Mouse (Mus musculus): ENCODE data around the gene Fam83f. TPM values are rescaled to one million over a fixed set of nuclear protein-coding genes. Genes with fewer than 3 reads are reported as not detected.

The Fam83f gene
- polyA plus RNA-seq, 2 experiments: 0.81 to 1.2 TPM

- peak within 1 kb of the TSS; percentile 86 for H3K27ac ChIP-seq
- DNase-seq (ENCODE audit: low read depth in 3 of 3, low spot score in 3 of 3): peak; percentile 99 to 100 (median 99)
- H3K27me3 ChIP-seq (ENCODE audit: control insufficient read depth, insufficient read depth, low read length): no peaks in the 10 kb centered on the region
- H3K9me3 ChIP-seq (ENCODE audit: control insufficient read depth, low read length): no peaks in the 10 kb centered on the region
- no peaks in the 10 kb centered on the region for H3K36me3 ChIP-seq (replicated peaks; ENCODE audit: control insufficient read depth, insufficient read depth, low read depth)
- TF ChIP-seq EP300 (IDR thresholded peaks at IDR 0.05; ENCODE audit: low read depth) (peak; percentile 45), CTCF (IDR thresholded peaks at IDR 0.05; ENCODE audit: low read depth) (no peak)
- WGBS (ENCODE audit: insufficient replicate concordance): under 1% methylated on average over 38 of the region's 39 CpGs
- peaks cover 11 to 15% of the 10 kb centered on the region in 2 experiments for H3K4me1 ChIP-seq (replicated peaks; ENCODE audit: control insufficient read depth in 2 of 2, insufficient read depth in 2 of 2, low read length in 1 of 2)
- peak within 1 kb of the TSS; percentile 71 to 89 for H3K4me3 ChIP-seq (ENCODE audit: insufficient read depth in 1 of 2, low read depth in 2 of 2, low read length in 2 of 2)
- H3K4me2 ChIP-seq (ENCODE audit: low read depth): peak within 1 kb of the TSS; percentile 88
- peak; percentile 96 for ATAC-seq (ENCODE audit: insufficient read depth)
- H3K9ac ChIP-seq (replicated peaks): peak within 1 kb of the TSS; percentile 77
Observed at GRCm38 (mm10) chr15:80710608-80711363, 39.1 kb downstream of the Fam83f start, which contains the start of gene Tnrc6b. TSS of gene Tnrc6b (plus strand) at chr15:80711313.

GRCm38 (mm10) chr15:80711401-80712151 is 39.9 kb downstream of the Fam83f start:
- H3K36me3 ChIP-seq (replicated peaks; ENCODE audit: control insufficient read depth, insufficient read depth, low read depth): no peaks in the 10 kb centered on the region
- H3K4me1 ChIP-seq (replicated peaks; ENCODE audit: control insufficient read depth in 2 of 2, insufficient read depth in 2 of 2, low read length in 1 of 2): peaks cover 11% of the 10 kb centered on the region in 2 experiments
- TF ChIP-seq CTCF (IDR thresholded peaks at IDR 0.05; ENCODE audit: low read depth) (no peak), EP300 (IDR thresholded peaks at IDR 0.05; ENCODE audit: low read depth) (no peak)
- H3K9ac ChIP-seq (replicated peaks): peak overlapping the region; percentile 73
- no peaks in the 10 kb centered on the region for H3K27me3 ChIP-seq (ENCODE audit: control insufficient read depth, insufficient read depth, low read length)
- WGBS (ENCODE audit: insufficient replicate concordance): 1% methylated on average over 92 of the region's 106 CpGs
- H3K9me3 ChIP-seq (ENCODE audit: control insufficient read depth, low read length): no peaks in the 10 kb centered on the region
- H3K27ac ChIP-seq: peak overlapping the region; percentile 63; the same call in 1 of the 2 replicates
- peak overlapping the region; percentile 88 for H3K4me2 ChIP-seq (ENCODE audit: low read depth)
- peak overlapping the region; percentile 71 to 86 for H3K4me3 ChIP-seq (ENCODE audit: insufficient read depth in 1 of 2, low read depth in 2 of 2, low read length in 2 of 2)
- ATAC-seq (ENCODE audit: insufficient read depth) (peak; percentile 21), DNase-seq (ENCODE audit: low read depth in 3 of 3, low spot score in 3 of 3) (peak in 2 of 3 experiments; percentile 28)

GRCm38 (mm10) chr15:80714299-80714698 is 42.7 kb downstream of the Fam83f start:
- Histone ChIP-seq H3K27ac (no peak overlapping the region), H3K4me3 (ENCODE audit: insufficient read depth in 1 of 2, low read depth in 2 of 2, low read length in 2 of 2) (no peak overlapping the region), H3K4me2 (ENCODE audit: low read depth) (no peak overlapping the region), H3K4me1 (replicated peaks; ENCODE audit: control insufficient read depth in 2 of 2, insufficient read depth in 2 of 2, low read length in 1 of 2) (peaks cover 5 to 11% of the 10 kb centered on the region in 2 experiments; a peak in 3 of 4 replicates), H3K36me3 (replicated peaks; ENCODE audit: control insufficient read depth, insufficient read depth, low read depth) (no peaks in the 10 kb centered on the region), H3K9ac (replicated peaks) (no peak overlapping the region), H3K9me3 (ENCODE audit: control insufficient read depth, low read length) (no peaks in the 10 kb centered on the region), H3K27me3 (ENCODE audit: control insufficient read depth, insufficient read depth, low read length) (no peaks in the 10 kb centered on the region)
- ATAC-seq (ENCODE audit: insufficient read depth) (no peak), DNase-seq (ENCODE audit: low read depth in 3 of 3, low spot score in 3 of 3) (no peak)
- 67% methylated on average over 4 of the region's 4 CpGs for whole genome bisulfite sequencing (ENCODE audit: insufficient replicate concordance)
- no peak for TF ChIP-seq CTCF (IDR thresholded peaks at IDR 0.05; ENCODE audit: low read depth)
- no peak for TF ChIP-seq EP300 (IDR thresholded peaks at IDR 0.05; ENCODE audit: low read depth)

GRCm38 (mm10) chr15:80716631-80717135 is 45.0 kb downstream of the Fam83f start:
- TF ChIP-seq EP300 (IDR thresholded peaks at IDR 0.05; ENCODE audit: low read depth) (no peak), CTCF (IDR thresholded peaks at IDR 0.05; ENCODE audit: low read depth) (no peak)
- H3K36me3 ChIP-seq (replicated peaks; ENCODE audit: control insufficient read depth, insufficient read depth, low read depth): no peaks in the 10 kb centered on the region
- 72% methylated on average over 8 of the region's 8 CpGs for WGBS (ENCODE audit: insufficient replicate concordance)
- no peak overlapping the region for H3K4me3 ChIP-seq (ENCODE audit: insufficient read depth in 1 of 2, low read depth in 2 of 2, low read length in 2 of 2)
- DNase-seq (ENCODE audit: low read depth in 3 of 3, low spot score in 3 of 3): no peak
- H3K9ac ChIP-seq (replicated peaks): no peak overlapping the region
- no peaks in the 10 kb centered on the region for H3K9me3 ChIP-seq (ENCODE audit: control insufficient read depth, low read length)
- no peak for ATAC-seq (ENCODE audit: insufficient read depth)
- H3K4me2 ChIP-seq (ENCODE audit: low read depth): no peak overlapping the region
- peaks cover 4 to 5% of the 10 kb centered on the region in 2 experiments; a peak in 3 of 4 replicates for H3K4me1 ChIP-seq (replicated peaks; ENCODE audit: control insufficient read depth in 2 of 2, insufficient read depth in 2 of 2, low read length in 1 of 2)
- no peak overlapping the region for H3K27ac ChIP-seq
- H3K27me3 ChIP-seq (ENCODE audit: control insufficient read depth, insufficient read depth, low read length): no peaks in the 10 kb centered on the region

GRCm38 (mm10) chr15:80717431-80717830 is 45.8 kb downstream of the Fam83f start:
- Histone ChIP-seq H3K9ac (replicated peaks) (no peak overlapping the region), H3K4me2 (ENCODE audit: low read depth) (no peak overlapping the region), H3K27ac (no peak overlapping the region), H3K4me1 (replicated peaks; ENCODE audit: control insufficient read depth in 2 of 2, insufficient read depth in 2 of 2, low read length in 1 of 2) (peaks cover 0 to 6% of the 10 kb centered on the region in 2 experiments; a peak in 2 of 4 replicates), H3K9me3 (ENCODE audit: control insufficient read depth, low read length) (no peaks in the 10 kb centered on the region), H3K36me3 (replicated peaks; ENCODE audit: control insufficient read depth, insufficient read depth, low read depth) (no peaks in the 10 kb centered on the region), H3K4me3 (ENCODE audit: insufficient read depth in 1 of 2, low read depth in 2 of 2, low read length in 2 of 2) (no peak overlapping the region), H3K27me3 (ENCODE audit: control insufficient read depth, insufficient read depth, low read length) (no peaks in the 10 kb centered on the region)
- ATAC-seq (ENCODE audit: insufficient read depth) (no peak), DNase-seq (ENCODE audit: low read depth in 3 of 3, low spot score in 3 of 3) (no peak)
- TF ChIP-seq EP300 (IDR thresholded peaks at IDR 0.05; ENCODE audit: low read depth) (no peak), CTCF (IDR thresholded peaks at IDR 0.05; ENCODE audit: low read depth) (no peak)
- 35% methylated on average over 1 of the region's 1 CpGs for WGBS (ENCODE audit: insufficient replicate concordance)
